35 mouse cellular contexts compared by ENCODE assay signal in the genomic region with DNA sequence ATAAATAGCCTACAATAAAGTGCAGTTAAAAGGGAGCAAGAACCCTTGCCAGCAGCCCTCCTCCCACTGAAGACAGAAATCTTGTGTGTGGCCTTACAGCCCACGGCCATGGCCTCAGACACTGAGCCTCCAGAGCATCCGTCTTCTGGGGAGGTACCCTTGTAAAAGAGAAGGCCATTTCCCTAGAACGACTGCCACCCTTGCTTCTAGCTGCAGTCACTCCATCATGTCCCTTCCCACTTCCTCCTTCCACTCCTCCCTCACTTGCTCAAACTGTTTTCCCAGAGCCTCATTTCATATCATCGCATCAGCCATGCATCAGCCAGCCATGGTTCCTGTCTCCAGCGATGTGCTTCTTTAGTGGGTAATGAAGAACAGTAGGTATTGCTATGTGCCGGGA.
"Had no signal": no experiment of that assay in that cellular context is flagged by ENCODE, and none has a peak within 500 bp of the region (broad histone marks: within the 10 kb centered on the region; RNA-seq: fewer than 3 reads in every experiment).

No protein-coding gene starts in this region.

- H3K4me3 ChIP-seq: heart, embryonic 10.5 days; heart, embryonic 13.5 days; heart, embryonic 15.5 days; hindbrain, embryonic 10.5 days; hindbrain, embryonic 12.5 days; hindbrain, embryonic 13.5 days; hindbrain, embryonic 15.5 days; intestine, embryonic 15.5 days; kidney, embryonic 15.5 days; layer of hippocampus, adult 2 months; left cerebral cortex, adult 2 months had no signal

- H3K9me3 ChIP-seq: heart, embryonic 10.5 days; heart, embryonic 13.5 days; heart, embryonic 15.5 days; hindbrain, embryonic 10.5 days; hindbrain, embryonic 12.5 days; hindbrain, embryonic 13.5 days; hindbrain, embryonic 15.5 days; intestine, embryonic 15.5 days; kidney, embryonic 15.5 days had no signal

- H3K27ac ChIP-seq: heart, embryonic 10.5 days; heart, embryonic 13.5 days; heart, embryonic 15.5 days; hindbrain, embryonic 10.5 days; hindbrain, embryonic 12.5 days; hindbrain, embryonic 13.5 days; hindbrain, embryonic 14.5 days; hindbrain, embryonic 15.5 days; hindbrain, postnatal 0 days; intestine, embryonic 15.5 days; kidney, embryonic 15.5 days; kidney, postnatal 0 days; layer of hippocampus, adult 2 months; left cerebral cortex, adult 2 months had no signal

- H3K36me3 ChIP-seq: heart, embryonic 10.5 days; heart, embryonic 13.5 days; heart, embryonic 15.5 days; hindbrain, embryonic 10.5 days; hindbrain, embryonic 12.5 days; hindbrain, embryonic 13.5 days; hindbrain, embryonic 15.5 days; intestine, embryonic 15.5 days; kidney, embryonic 15.5 days had no signal

- H3K4me1 ChIP-seq: heart, embryonic 10.5 days; heart, embryonic 13.5 days; heart, embryonic 15.5 days; hindbrain, embryonic 10.5 days; hindbrain, embryonic 12.5 days; hindbrain, embryonic 15.5 days; intestine, embryonic 15.5 days; kidney, embryonic 15.5 days had no signal

- ATAC-seq: hindbrain, embryonic 16.5 days; hindbrain, postnatal 0 days; inflammation-experienced regulatory T-cells, adult 6 months; intestine, embryonic 15.5 days; intestine, embryonic 16.5 days; intestine, postnatal 0 days had no signal

- H3K4me2 ChIP-seq: heart, embryonic 11.5 days; heart, embryonic 13.5 days; heart, embryonic 15.5 days; hindbrain, embryonic 12.5 days; hindbrain, embryonic 13.5 days; hindbrain, embryonic 14.5 days; hindbrain, embryonic 15.5 days; intestine, embryonic 15.5 days; kidney, embryonic 15.5 days had no signal

- H3K9ac ChIP-seq: heart, embryonic 13.5 days; heart, embryonic 15.5 days; hindbrain, embryonic 12.5 days; hindbrain, embryonic 13.5 days; hindbrain, embryonic 14.5 days; hindbrain, embryonic 15.5 days; intestine, embryonic 15.5 days; kidney, embryonic 15.5 days had no signal

- H3K27me3 ChIP-seq: heart, embryonic 15.5 days; hindbrain, embryonic 12.5 days; hindbrain, embryonic 13.5 days; hindbrain, embryonic 15.5 days; intestine, embryonic 15.5 days; kidney, embryonic 15.5 days had no signal

- DNase-seq: heart, postnatal 10 days; heart, postnatal 14 days; heart, postnatal 36 days; heart, postnatal 4 days; kidney, adult 11 months; kidney, adult 18-20 months; kidney, adult 2 months; kidney, adult 8-10 months; kidney, adult 9 months; kidney, postnatal 10 days; kidney, postnatal 14 days; kidney, postnatal 25 days; kidney, postnatal 36 days; kidney, postnatal 4 days; layer of hippocampus, adult 9-11 months; layer of hippocampus, postnatal 36 days had no signal
